Mouse (Mus musculus): ENCODE data around the gene Fhad1.
"Not testable (repeated sequence)": the region's sequence is repeated elsewhere in the genome, so short reads cannot be mapped to it uniquely, and the experiment has no call there.

Gene Fhad1

DNA sequence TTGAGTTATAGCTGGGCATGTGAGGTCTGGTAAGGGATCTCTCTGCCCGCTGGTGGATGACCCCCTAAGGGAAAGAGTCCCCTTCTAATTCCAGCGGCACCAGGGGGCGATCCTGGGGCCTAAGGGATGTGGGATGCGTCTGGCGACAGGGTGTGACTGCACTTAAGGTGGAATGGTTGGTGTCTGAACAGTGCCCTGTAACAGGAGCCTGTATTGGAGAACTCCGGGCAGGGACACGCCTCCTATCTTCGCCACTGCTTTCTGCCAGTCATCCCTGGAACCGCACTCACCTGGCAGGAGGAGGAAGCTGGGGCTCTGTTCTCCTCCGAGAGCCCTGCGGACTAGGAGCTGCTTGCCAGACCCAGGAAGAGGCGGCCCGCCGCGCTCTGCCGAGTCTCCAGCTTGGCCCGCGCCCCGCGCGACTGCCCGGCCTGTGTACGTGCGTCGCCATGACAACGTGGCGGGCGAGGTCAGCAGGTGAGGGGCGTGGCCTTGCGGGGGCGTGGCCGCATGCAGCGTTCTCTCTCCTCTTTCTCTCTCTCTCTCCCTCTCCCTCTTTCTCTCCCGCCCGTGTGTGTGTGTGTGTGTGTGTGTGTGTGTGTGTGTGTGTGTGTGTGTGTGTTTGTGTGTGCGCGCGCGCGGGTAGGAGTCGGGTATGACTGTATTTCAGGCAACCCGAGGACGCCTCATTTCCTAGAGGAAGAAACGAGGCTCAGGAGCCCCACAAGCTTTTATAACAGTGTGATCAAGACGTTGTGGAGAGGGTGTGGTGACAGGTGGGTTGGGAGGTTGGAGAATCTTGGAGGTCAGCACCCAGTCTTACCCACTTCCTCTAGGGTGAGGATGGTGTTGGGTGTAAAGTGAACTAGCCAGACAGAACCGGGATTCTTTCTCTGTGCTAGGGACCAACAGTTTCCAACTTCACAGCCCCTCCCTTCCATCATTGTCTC, at the start of gene Fhad1:
Gene Fhad1, minus strand, starts transcription at position 424 of the 950 bp plus-strand sequence.
- peak; percentile 34 for DNase-seq (ENCODE audit: low read depth, low spot score)

DNA sequence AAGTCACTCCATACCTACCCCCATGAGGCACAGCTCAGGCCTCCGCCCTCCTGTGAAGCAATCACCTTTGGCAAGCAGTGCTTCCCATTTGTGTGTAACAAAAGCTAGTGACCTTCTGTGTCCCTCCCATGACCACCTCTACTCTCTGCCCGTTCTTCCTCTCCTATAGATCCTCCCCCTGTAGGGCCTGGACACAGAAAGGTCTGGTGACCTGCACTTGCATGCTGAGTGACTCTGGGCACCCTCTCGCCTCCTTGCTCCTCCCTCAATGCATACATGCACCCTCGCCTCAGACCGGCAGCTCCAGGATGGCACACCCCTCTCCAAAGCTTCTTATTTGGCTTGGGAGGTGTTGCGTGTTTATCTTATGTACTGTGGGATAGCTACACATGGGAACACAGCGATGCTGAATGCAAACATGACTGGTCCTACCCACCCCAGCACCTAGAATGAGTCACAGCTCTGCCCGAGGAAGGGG, 48.2 kb upstream of the Fhad1 start:
- no peak for DNase-seq (ENCODE audit: low read depth, low spot score)

- no peak for DNase-seq (ENCODE audit: low read depth, low spot score)
Observed at GRCm38 (mm10) chr4:142061485-142062240, 46.8 kb upstream of the Fhad1 start.

- no peak for DNase-seq (ENCODE audit: low read depth, low spot score)
Observed at GRCm38 (mm10) chr4:142060455-142061378, 45.8 kb upstream of the Fhad1 start.

DNA sequence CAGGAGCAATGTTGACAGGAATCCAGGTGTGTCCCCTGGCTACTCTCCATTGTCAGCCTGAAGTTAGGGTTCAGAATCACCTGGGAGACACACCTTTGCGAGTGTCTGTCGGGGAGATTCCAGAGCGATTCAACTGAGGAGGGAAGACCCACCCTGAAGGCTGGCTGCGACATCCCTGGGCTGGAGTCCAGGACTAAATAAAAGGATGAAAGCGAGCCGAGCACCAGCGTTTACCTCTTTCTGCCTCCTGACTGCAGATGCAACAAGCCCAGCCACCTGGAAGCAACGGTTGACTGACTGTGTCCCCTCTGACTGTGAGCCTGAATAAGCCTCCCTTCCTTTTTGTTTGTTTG, 44.9 kb upstream of the Fhad1 start:
- DNase-seq (ENCODE audit: low read depth, low spot score), result no peak

DNA sequence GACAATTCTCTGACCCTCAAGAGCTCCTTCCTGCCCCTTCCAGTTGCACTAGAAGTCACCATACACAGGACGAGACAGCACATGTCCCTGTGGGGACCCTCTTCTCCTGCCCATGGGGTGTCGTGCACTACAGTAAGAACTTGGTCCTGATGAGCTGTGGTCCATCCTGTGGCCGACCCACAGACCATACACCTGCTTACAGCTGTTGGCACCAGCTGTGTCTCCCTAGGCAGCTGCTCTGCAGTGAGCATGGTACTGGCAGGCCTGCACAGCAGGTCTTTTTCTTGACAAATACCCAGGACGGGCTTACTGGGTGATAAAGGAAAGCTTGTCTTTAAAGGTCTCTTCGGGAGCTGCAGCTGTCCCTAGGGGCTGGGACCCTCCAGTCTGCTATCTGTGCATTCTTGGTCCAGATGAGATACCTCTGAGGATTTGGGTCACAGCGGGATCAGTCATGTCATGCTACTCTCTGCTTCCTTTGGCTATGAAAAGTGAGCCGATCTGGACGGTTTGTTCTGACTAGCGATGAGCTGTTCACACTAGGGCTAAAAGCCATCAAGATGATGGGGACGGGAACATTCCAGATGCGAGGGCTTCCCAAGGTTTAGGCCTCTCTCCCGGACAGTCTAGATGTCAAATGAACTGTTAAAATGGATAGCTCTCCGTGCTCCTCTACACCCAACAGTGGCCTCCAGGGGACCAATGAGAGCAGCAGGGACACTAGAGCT, 44.4 kb upstream of the Fhad1 start:
- DNase-seq (ENCODE audit: low read depth, low spot score), result no peak

- DNase-seq (ENCODE audit: low read depth, low spot score), result no peak
Observed at GRCm38 (mm10) chr4:142057529-142058216, 42.8 kb upstream of the Fhad1 start.

DNA sequence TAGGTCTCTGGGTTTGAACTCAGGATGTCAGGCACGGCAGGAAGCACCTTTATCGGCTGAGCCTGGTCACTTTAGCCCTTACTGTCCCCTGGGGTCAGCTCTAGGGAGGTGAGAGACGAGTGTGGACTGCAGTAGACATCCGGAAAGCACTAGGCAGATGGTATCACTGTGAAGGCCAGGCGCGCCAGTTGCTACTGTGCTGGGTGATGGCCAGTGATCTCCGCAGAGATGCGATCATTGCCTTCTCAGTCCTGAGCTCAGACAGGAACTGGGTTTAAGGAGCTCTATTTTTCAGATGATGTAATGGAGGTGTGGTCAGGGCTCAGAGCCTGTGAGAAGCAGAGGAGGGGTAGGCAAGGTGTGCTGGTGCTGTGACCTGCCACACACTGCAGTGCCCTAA, 40.7 kb upstream of the Fhad1 start:
- DNase-seq (ENCODE audit: low read depth, low spot score), result no peak

DNA sequence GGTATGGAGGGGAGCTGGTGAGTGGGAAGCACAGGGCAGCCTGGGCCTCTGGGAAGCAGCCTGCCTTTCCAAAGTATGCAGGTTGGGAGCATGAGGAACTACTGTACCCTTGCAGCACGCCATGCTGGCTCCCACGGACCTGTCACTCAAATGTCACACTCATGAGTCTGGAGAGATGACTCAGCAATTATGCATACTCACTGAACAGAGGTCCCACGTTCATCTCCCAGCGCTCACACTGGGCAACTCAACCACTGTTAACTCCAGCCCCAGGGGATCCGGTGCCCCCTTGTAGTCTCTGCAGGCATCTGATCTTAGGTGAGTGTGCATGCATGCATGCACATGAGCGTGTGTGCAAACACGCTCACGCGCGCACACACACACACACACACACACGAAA, 39.7 kb upstream of the Fhad1 start:
- no peak for DNase-seq (ENCODE audit: low read depth, low spot score)

DNA sequence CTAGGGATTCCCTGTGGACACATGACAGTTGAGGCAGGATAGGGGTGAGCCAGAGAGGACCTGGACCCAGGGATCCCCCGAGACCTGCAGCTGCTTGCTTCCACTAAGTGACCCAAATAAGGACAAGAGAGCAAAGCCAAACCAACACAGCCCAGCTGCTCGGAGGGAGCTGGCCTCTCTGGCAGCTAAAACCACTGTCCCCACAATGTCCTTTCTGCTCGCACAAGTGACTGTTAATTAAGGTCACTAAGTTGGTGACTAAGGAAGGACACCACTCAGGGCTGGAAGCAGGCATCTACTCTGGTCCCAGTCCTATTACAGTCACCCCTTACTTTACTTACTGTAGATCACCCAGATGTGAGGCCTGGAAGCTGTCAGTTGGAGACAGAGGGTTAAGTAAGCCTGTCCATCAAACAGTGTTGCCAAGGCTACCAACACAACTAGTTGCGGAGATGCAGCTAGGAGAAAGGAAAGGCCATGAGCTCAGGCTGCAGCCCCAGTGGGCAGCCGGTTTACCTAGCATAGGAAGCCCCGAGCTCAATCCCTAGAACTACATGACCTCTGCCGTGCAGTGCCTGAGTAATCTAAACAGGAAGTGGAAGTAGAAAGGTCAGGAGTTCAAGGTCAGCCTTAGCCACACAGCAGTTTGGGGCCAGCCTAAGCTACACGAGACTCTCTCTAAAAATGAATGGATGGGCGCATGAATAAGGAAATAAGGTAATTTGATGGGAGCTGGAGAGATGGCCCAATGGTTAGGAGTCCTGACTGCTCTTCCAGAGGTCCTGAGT, 39.0 kb upstream of the Fhad1 start:
- DNase-seq (ENCODE audit: low read depth, low spot score), result no peak

- no peak for DNase-seq (ENCODE audit: low read depth, low spot score)
Observed at GRCm38 (mm10) chr4:142053261-142053660, 38.4 kb upstream of the Fhad1 start.

DNA sequence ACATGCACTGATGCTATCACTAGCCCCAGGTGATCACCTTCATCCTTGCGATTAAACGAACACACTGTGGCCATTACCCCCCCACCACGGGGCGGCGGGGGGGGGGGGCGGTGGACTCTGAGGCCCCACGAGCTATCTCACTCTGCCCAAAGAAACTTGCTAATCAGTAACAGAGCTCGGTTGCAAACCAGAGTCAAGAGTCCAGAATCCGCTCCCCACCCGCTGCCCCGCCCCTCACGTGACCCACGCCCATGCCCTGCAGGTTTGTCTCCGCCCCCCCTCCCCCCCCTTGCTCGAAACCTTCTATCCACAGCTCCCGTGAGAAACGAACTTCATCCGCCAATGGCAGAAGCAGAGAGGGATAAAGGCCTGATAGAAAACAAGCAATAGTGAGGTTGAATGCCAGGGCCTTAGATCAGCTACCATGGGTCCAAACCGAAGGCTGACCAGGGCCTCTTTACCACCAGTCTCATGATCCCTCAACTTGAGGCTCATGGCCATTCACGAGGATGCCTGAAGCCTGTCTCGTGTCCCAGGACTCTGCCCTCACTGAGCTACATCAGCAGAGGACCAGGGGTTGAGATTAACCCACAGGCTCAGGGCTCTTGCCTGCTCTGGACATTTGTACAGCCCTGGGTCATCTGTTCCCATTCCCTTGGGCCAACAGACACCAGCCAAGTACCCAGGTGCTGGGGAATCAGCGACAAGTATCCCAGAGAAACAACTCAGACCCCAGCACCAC, 37.7 kb upstream of the Fhad1 start:
- DNase-seq (ENCODE audit: low read depth, low spot score), result no peak

DNA sequence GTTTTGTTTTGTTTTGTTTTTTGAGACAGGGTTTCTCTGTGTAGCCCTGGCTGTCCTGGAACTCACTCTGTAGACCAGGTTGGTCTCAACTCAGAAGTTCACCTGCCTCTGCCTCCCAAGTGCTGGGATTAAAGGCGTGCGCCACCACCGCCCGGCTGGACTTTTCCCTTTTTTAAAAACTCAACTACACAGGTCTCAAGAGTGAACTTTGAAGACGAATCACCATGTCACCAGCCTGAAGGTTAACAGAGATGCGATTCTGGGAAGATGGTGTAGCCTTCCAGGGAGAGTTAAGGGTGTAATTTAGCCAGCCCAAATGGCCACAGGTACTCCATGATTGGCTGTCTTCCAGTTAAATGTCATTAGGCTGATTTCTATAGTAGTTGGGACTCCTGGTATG, 37.0 kb upstream of the Fhad1 start:
- not testable (repeated sequence) for DNase-seq (ENCODE audit: low read depth, low spot score)

DNA sequence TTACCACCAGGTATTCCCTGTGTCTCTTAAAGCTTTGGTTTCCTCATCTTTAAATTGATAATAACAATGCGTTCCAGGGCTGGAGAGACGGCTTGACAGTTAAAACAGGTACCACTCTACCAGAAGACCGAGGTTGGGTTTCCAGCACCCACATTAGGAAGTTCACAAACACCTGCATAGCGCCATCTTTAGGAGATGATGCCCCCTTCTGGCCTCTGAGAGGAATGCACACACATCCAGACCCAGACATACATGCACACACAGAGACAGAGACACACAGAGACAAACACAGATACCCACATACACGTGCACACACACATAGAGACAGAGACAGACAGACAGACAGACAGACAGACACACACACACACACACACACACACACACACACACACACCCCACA, 35.1 kb upstream of the Fhad1 start:
- DNase-seq (ENCODE audit: low read depth, low spot score), result no peak

- no peak for DNase-seq (ENCODE audit: low read depth, low spot score)
Observed at GRCm38 (mm10) chr4:142048391-142048790, 33.5 kb upstream of the Fhad1 start.

GRCm38 (mm10) chr4:142047005-142047404, 32.1 kb upstream of the Fhad1 start:
- no peak for DNase-seq (ENCODE audit: low read depth, low spot score)

GRCm38 (mm10) chr4:142046496-142046895, 31.6 kb upstream of the Fhad1 start:
- DNase-seq (ENCODE audit: low read depth, low spot score), result no peak

GRCm38 (mm10) chr4:142045595-142046163, 30.8 kb upstream of the Fhad1 start:
- DNase-seq (ENCODE audit: low read depth, low spot score), result no peak

Measured in skeletal muscle tissue, adult 2 months (tissue).